In the genomic region with DNA sequence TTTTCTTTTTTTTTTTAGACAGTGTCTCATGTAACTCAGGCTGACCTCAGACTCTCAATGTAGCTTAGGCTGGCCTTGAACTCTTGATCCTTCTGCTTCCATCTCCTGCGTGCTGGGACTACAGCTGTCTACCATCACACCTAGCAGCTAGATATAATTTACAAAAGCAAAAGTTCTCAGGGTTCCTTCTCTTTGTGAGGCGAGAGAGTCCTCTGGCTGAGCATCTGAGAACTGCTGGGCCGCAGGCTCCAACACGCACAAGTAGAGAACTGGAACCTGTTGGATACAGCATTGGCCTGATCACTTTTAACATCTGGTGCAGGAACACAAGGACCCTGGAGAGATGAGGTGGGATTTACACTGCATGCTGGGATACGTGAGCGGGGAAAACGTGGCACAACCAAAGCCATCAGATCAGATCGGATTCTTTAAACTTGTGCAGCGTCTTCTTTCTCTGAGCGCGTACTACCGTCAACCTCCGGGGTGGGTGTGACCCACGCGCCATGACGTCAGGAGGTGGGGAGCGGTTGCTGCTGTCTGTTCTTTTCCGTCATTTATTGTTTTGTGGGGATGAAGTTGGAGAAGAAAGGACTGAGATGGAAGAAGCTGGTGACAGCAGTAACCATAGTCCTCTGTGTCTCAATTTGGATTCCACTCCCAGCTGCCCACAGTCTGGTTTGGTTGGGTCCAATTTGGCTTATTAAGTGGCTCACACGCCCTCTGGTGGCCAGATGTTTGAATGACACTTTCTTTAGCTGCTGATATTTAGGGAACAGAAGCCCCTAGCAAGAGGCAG, we compare ENCODE assay signal across 8 mouse cellular contexts. TPM values are rescaled to one million over a fixed set of nuclear protein-coding genes. Genes with fewer than 3 reads are reported as not detected.
DNase-seq lines count a peak whose midpoint lies in the region; ATAC-seq lines count a peak whose summit lies in the region.

No protein-coding gene starts in this region.

- ATAC-seq in hindbrain, embryonic 11.5 days (ENCODE audit: low FRiP score), result peak; percentile 63
- ATAC-seq in lung, embryonic 16.5 days (ENCODE audit: low read depth), result peak; percentile 72

- no peaks in the 10 kb centered on the region for H3K27me3 ChIP-seq in hindbrain, embryonic 11.5 days (ENCODE audit: control insufficient read depth, insufficient read depth, low read length)
- no peaks in the 10 kb centered on the region for H3K27me3 ChIP-seq in lung, embryonic 16.5 days (ENCODE audit: control insufficient read depth, insufficient read depth, low read depth, low read length)

- no peak overlapping the region for H3K27ac ChIP-seq in hindbrain, embryonic 11.5 days (ENCODE audit: low read depth, low read length)
- peak overlapping the region; percentile 19; the same call in 1 of the 2 replicates for H3K27ac ChIP-seq in lung, embryonic 16.5 days (ENCODE audit: low read length)

- peak overlapping the region; percentile 20 for H3K4me3 ChIP-seq in hindbrain, embryonic 11.5 days (ENCODE audit: low read depth, low read length)
- H3K4me3 ChIP-seq in lung, embryonic 16.5 days (ENCODE audit: low read length), result peak overlapping the region; percentile 40

- H3K4me2 ChIP-seq in hindbrain, embryonic 11.5 days (replicated peaks; ENCODE audit: low read depth, low read length), result peak overlapping the region; percentile 37
- peak overlapping the region; percentile 66 for H3K4me2 ChIP-seq in lung, embryonic 16.5 days (ENCODE audit: low read depth, low read length)

- no peaks in the 10 kb centered on the region for H3K36me3 ChIP-seq in hindbrain, embryonic 11.5 days (ENCODE audit: control insufficient read depth, insufficient read depth, low read length)
- H3K36me3 ChIP-seq in lung, embryonic 16.5 days (ENCODE audit: control insufficient read depth, insufficient read depth, low read length), result no peaks in the 10 kb centered on the region

- peak; percentile 98 for DNase-seq in NIH3T3 (ENCODE audit: low read depth)
- DNase-seq in cerebellum, adult 9-10 months, result peak; percentile 94
- peak; percentile 80 to 95 for DNase-seq in frontal cortex, adult 2 months (ENCODE audit: extremely low spot score in 1 of 2, low spot score in 1 of 2)
- peak; percentile 94 for DNase-seq in hindbrain, embryonic 11.5 days (ENCODE audit: low spot score)
- peak; percentile 93 for DNase-seq in layer of hippocampus, adult 9-11 months
- peak; percentile 82 for DNase-seq in ovary, postnatal 14 days (ENCODE audit: low spot score)
- peak; percentile 75 to 82 for DNase-seq in thymus, postnatal 10 days (ENCODE audit: low spot score in 2 of 2)

- no peak overlapping the region; the same call in 1 of the 2 replicates for H3K9ac ChIP-seq in hindbrain, embryonic 11.5 days (ENCODE audit: low read depth, low read length)
- peak overlapping the region; percentile 54 for H3K9ac ChIP-seq in lung, embryonic 16.5 days (ENCODE audit: low read length)

- no peaks in the 10 kb centered on the region for H3K9me3 ChIP-seq in hindbrain, embryonic 11.5 days (ENCODE audit: control insufficient read depth, low read length)
- H3K9me3 ChIP-seq in lung, embryonic 16.5 days (ENCODE audit: control insufficient read depth, low read length), result no peaks in the 10 kb centered on the region

- WGBS in hindbrain, embryonic 11.5 days, result 10% methylated on average over 19 of the region's 19 CpGs
- whole genome bisulfite sequencing in lung, embryonic 16.5 days, result 6% methylated on average over 19 of the region's 19 CpGs

- H3K4me1 ChIP-seq in hindbrain, embryonic 11.5 days (replicated peaks; ENCODE audit: control insufficient read depth, insufficient read depth, low read length), result no peaks in the 10 kb centered on the region
- H3K4me1 ChIP-seq in lung, embryonic 16.5 days (replicated peaks; ENCODE audit: control insufficient read depth, insufficient read depth, low read length), result no peaks in the 10 kb centered on the region

RNA-seq across cellular contexts. Expression of a gene that starts 5.0 kb away (rescaled TPM):
- polyA plus RNA-seq in frontal cortex, adult 2 months (2012; rRNA removed), result 50.2 and 57.5 TPM in 2 replicates
- polyA plus RNA-seq in hindbrain, embryonic 11.5 days (2014; fragmentation: Nextera tagmentation; extraction: Ambion mirVana), result 17.9 and 19.4 TPM in 2 replicates
- polyA plus RNA-seq in lung, embryonic 16.5 days (2015; fragmentation: Nextera tagmentation; extraction: Ambion mirVana), result 44.2 and 48.5 TPM in 2 replicates
